Mouse (Mus musculus) cerebellum, postnatal 36 days (tissue): ENCODE measurements around the gene Degs1.

ENCODE experiments used
- DNase-seq, 2 experiments: peaks; one replicate each; pipeline ENCODE4 v3.0.0; 2021 to 2022; ENCODE audit warnings: mixed read lengths in 2 of 2

The Degs1 gene

DNA sequence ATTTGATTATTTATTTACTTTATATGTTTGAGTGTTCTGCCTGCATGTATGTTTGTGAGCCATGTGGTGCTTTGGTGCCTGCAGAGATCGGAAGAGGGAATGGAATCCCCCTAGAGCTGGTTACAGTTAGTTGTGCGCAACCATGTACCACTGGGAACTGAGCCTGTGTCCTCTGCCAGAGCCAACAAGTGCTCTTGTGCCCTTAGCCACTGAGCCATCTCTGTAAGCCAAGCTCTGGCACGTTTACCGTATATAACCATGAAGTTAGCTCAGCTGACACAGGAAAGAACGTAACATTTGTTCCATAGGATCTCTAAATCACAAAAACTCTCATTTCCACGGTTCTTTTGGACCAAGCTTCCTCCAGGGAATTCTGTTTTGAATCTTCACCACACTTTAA is 2.6 kb downstream of the Degs1 start:
- DNase-seq, result no peak

GRCm38 (mm10) chr1:182279436-182279835 is 3.2 kb downstream of the Degs1 start:
- no peak for DNase-seq

- DNase-seq, result no peak
These were observed 7.5 kb downstream of the Degs1 start for GRCm38 (mm10) chr1:182275109-182275508.

- DNase-seq, result no peak
These were observed 11.0 kb downstream of the Degs1 start for GRCm38 (mm10) chr1:182271632-182272031.

- no peak for DNase-seq
These were observed 11.5 kb downstream of the Degs1 start for GRCm38 (mm10) chr1:182271130-182271529.

DNA sequence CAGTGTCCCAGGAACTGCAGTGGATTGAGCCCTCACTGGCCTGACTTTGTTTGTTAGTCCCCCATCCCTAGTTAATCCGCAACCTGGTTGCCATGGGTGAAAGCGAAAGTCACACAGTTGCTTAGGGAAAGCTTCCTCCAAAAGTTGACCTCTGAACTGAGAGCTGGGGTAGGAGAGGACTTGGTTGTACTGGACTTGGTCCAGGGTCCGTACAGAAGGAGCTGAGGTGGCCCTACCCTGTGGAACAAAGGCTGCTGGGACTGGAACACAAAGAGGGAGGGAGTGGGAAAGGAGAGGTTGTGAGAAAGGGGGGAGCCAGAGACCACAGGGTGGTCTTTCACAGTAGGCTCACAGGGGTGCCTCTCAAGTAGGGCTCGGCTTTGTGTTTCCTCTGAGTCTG is 14.3 kb downstream of the Degs1 start:
- no peak for DNase-seq

DNA sequence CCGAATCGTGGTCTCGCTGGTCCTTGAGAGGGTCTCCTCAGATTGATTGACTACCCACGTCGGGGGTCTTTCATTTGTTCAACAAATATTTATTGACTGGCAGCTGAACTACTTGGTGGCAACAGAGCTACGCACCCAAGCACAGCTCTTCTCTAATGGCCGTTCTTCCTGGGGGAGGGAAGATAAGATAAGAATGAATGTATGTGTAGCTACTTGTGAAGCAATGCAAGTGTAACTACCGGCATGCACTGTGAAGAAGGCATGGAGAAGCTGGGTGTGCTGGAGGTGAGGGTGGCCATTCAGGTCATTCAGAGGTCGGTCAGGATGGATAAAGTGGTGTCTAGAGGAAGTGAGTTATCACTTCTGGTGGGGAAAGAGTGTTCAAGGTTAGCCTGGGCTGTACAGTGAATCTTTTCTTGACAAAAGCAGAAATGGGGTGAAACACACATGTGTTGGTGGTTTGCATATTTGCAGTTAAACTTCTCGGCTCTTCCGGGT is 16.5 kb downstream of the Degs1 start:
- no peak for DNase-seq

- no peak for DNase-seq
These were observed 26.4 kb downstream of the Degs1 start for GRCm38 (mm10) chr1:182256041-182256680.

DNA sequence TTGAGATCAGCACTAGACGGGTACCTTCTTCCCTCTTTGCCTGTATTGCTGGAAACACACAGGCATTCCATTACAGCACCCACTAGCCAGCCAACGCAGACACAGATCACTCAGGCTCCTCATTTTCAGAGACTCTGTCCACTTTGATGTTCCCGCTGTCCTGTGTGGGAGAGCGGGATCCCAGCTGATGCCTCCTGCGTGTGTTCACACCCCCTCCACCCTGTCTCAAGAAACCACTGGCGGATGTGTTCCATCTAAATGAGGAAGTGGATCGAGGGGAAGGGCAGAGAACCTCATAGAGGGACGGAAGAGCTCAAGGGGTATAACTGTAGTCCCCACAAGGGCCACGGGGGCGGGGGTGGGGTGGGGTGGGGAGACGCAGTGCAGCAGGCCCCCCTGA is 27.6 kb downstream of the Degs1 start:
- DNase-seq, result no peak

DNA sequence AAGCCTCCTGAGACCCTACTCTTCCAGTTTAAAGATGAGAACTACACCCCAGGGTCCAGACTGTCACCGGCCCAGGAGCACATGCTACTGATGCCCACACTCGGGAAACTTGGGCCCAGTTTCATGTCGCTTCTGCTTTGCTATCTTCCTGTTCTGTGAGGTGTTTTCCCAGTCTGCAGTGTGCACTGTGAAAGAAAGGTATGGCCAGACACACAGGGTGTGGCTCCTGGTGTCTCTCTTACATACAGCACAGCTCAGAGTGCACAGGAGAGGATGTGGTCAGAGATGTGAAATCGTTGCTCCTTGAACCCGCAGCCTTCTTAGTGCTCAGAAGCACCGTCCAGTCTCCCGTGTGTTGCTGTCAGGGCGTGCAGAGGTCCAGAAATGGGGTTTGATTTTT is 28.0 kb downstream of the Degs1 start:
- no peak for DNase-seq

DNA sequence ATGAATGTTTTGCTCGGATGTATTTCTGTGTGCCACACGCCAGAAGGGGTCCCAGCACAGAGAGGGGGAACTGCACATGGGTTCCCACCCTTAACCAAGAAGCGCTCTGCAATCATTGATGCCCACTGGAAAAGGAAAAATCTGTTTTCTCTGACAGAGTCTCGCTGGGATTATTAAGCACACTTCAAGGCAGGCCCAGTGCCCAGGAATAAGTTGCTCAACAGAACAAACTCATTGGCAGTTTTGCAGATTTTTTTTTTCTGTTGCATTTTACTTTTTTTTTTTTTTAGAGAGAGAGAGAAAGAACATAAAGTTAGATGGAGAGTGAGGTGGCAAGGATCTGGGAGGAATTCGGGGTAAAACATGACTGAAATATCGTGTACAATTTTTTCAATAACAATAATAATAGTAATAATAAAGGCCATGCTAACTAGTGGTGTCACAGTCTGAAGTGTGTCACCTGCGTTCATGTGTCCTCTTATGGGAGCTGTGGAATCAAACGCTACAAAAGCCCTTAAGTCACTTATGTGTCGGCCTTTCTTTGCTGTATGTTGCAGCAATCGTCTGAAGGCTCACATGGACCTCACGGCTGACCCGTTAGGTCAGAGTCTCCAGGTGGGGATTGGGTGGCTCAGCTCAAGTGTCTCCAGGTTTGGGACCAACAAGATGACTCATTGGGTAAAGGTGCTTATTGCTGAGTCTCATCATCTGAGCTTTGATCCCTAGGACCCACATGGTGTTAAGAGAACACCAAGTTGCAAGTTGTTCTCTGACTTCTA is 28.7 kb downstream of the Degs1 start:
- DNase-seq, result no peak

GRCm38 (mm10) chr1:182252534-182253171 is 30.0 kb downstream of the Degs1 start:
- no peak for DNase-seq

DNA sequence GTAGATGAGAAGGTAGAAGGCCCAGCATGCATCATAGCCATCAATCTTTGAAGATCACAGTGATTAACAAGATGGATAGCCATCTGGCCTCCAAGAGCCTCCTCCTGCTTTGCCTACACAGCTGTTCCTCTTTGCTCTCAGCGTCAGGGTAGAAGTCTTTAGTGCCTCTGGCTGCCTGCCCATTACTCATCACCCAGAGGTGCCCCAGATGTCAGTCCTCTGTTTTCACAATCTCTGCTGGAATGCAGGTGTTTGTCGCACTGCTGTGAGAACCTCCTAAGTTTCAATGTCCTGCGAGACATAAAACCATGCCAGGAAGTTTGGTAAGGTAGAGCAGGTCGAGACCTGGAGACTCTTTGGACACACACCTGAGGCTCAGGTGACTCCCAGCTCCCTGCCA is 31.9 kb downstream of the Degs1 start:
- DNase-seq, result no peak

GRCm38 (mm10) chr1:182249298-182249697 is 33.3 kb downstream of the Degs1 start:
- no peak for DNase-seq

DNA sequence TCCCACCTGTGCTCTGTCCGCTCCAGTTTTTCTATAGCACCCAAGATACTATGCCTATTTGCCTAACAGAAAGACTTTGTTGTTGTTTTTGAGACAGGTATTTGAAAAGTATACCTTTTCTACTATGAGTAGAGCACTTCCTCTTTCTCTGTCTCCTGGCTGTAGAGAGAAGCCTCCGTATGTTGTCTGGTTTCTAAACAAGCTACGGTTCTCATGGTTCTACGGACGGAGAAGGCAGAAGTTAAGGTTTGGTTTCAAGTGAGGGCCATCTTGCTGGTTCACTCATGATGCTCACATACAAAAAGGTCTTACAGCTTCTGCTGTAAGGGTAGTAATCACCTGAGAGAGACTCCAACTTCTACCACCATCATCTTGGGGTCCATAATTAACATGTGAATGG is 37.6 kb downstream of the Degs1 start:
- DNase-seq, result no peak

DNA sequence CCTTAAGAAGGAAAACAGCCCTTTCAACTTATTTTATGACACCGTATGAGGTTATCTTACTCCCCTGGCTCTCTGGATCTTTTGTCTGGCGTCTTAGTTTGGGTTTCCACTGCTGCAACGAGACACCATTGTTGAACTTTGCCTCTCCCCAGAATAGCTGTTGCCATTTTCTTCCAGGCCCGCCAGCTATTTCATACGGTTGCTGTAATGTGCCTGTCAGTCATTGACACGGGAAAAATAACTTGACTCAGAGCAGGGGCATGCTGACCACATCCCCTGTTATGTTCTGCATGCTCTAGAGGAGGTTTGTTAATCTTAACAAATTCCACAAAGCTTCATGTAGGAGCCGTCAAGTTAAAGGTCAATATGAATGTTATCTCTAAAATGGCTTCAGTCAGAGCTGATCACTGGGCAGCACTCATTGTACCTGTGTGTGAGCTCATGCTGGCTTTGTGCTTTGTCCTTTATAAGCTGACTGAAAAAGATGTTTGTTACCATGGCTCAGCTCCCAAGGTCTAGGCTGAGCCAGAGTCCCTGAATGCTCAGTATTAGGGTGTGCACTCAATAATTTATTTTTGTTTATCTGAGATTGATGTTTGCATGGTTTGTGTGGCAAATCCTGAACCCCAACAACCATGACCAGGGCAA is 44.4 kb downstream of the Degs1 start:
- no peak for DNase-seq

DNA sequence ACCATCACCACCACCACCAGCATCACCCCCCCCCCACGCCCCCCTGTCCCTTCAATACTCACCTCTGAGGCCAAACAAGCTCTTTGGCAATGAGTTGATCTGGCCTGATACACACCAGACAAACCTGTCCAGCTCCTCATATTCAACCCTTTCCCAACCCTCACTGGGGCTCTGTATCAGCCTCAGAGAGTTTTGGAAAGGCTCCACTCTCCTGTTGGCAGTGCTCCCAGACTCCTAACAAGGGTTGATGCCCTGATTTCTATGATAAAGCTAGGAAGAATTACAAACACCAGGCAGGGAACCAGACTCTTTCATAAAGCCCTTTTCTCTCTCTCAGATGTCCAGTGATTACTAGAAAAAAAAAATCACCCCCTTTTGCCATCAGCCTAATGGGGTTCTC is 45.2 kb downstream of the Degs1 start:
- peak; percentile 8 to 11 for DNase-seq

DNA sequence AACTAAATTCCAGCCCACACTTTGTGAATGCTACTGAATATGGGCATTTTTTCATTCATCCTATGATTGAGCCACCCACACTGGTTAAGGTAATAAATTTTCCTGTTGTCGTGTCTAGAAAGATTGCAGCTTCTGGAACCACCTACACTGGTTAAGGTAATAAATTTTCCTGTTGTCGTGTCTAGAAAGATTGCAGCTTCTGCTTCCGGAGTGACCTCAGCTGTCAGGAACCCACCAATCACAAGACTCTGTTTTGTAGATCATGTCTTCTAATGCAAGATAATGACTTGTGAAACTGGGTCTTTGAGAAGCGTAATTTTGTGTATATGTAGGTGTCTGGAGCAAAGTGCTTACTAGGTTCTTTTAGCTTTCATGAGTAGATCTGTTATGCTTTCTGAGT is 47.4 kb downstream of the Degs1 start:
- no peak for DNase-seq

GRCm38 (mm10) chr1:182229381-182229780 is 53.2 kb downstream of the Degs1 start:
- no peak for DNase-seq

- DNase-seq, result no peak
These were observed 55.3 kb downstream of the Degs1 start for GRCm38 (mm10) chr1:182227141-182227963.

- DNase-seq, result no peak
These were observed 56.3 kb downstream of the Degs1 start for GRCm38 (mm10) chr1:182226261-182226660.
